Mouse (Mus musculus) cerebellum, adult 2 months (tissue): ENCODE measurements around the gene Adamtsl3.

Experiments used
- CTCF ChIP-seq: fragments of 200-500 bp; IDR thresholded peaks from 2 replicates; pipeline ENCODE4 v1.5.1; 2011; ENCODE audit warnings: low read depth, mild to moderate bottlenecking, control low read depth, low read length, moderate library complexity, borderline replicate concordance; ENCODE audit not compliant: insufficient read depth
- POLR2A ChIP-seq: fragments of 200-500 bp; IDR thresholded peaks from 2 replicates; pipeline ENCODE4 v1.6.1; 2011; ENCODE audit warnings: low read length, control low read depth, borderline replicate concordance; ENCODE audit not compliant: insufficient read depth

DNA sequence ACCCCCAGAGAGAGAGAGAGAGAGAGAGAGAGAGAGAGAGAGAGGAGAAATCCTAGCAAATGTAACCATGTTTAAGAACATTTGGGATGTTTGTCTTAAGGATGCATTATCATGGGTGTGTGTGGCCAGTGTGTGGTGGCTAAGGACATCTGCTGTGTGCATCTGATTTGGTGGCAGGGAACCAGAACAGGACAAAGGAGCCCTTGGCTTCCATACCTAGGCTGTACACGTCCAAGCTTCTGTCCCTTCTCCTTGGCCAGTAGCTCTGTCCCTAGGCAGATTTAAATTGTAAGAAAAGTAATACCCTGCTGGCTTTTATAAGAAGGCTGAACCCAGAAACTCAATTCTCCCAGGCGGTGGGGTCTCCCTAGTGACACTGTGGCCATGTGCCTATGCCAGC, 40.9 kb upstream of the Adamtsl3 start:
- TF ChIP-seq CTCF (no peak), POLR2A (no peak)
